Mouse (Mus musculus) CH12F3 (cell line): ENCODE data around the gene Nrm.
"Not testable (repeated sequence)": the region's sequence is repeated elsewhere in the genome, so short reads cannot be mapped to it uniquely, and the experiment has no call there.

ENCODE experiments used
- in situ Hi-C: fragments of 300-500 bp; cut with MboI; formaldehyde crosslinking; loops from 2 replicates; pipeline ENCODE4 v1.14.3; 2020; ENCODE audit warnings: low sequenced_read_pairs

The Nrm gene

DNA sequence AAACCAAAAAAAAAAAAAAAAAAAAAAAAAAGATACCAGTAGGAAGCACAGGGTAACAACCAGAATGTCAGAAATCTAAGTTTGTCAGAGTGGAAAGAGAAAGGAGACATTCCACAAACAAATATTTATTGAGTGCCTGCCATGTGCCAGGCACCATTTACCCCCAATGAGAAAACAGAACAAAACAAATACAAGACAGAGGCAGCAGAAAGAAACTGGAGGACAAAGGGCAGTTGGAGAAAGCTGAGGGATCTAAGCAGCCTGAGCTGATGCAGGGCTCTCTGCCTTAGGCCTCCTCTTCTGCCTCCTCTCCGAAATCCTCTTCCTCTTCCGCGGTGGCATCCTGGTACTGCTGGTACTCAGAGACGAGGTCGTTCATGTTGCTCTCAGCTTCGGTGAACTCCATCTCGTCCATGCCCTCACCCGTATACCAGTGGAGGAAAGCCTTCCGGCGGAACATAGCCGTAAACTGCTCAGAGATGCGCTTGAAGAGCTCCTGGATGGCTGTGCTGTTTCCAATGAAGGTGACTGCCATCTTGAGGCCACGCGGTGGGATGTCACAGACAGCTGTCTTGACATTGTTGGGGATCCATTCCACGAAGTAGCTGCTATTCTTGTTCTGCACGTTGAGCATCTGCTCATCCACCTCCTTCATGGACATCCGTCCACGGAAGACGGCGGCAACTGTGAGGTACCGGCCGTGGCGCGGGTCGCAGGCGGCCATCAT lies 26.3 kb upstream of the Nrm start:
- in situ Hi-C loops: loop anchor here (5.0 kb wide), 1 partner anchor 37 kb away; no protein-coding TSS in a partner anchor

DNA sequence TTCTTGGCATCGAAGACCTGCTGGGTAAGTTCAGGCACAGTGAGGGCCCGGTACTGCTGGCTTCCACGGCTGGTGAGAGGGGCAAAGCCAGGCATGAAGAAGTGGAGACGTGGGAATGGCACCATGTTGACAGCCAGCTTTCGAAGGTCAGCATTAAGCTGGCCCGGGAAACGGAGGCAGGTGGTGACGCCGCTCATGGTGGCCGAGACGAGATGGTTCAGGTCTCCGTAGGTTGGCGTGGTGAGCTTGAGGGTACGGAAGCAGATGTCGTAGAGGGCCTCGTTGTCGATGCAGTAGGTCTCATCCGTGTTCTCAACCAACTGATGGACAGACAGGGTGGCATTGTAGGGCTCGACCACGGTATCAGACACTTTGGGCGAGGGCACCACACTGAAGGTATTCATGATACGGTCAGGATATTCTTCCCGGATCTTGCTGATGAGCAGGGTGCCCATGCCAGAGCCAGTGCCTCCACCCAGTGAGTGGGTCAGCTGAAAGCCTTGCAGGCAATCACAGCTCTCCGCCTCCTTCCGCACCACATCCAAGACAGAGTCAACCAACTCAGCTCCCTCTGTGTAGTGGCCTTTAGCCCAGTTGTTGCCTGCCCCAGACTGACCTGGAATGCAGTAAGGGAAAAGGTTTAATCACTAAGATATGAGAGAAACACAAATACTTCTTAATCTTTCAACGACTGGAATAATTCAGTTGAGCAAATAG lies 25.5 kb upstream of the Nrm start:
- in situ Hi-C loops: no loop called here

DNA sequence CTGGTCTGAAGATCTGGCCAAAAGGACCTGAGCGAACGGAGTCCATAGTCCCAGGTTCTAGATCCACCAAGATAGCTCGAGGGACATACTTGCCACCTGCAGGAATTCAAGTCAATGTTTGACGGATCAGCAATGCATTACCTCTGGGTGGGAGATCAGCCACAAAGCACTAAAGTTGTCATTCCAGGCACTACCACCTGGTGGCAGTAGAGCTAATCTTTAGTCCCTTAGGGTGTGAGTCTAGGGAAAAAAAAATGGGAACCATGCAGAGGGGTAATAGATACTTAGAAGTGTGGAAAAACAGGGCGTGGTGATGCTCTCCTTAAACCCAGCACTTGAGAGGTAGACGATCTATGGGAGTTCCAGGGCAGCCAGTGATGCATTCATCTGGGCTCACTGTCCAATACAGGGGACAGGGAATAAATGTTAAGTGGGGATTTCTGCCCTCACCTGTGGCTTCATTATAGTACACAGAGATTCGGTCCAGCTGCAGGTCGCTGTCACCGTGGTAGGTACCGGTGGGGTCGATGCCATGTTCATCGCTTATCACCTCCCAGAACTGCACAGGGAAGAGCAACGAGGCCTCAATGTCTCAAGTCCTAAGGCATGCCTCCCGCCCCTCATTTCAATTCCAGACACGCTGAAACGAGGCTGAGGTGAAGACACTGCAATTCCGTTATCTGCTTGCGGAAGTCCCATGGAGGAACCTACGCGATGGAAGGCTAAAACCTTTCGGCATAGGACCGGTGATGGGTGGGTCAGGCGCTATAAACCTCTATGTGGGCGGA lies 24.7 kb upstream of the Nrm start:
- in situ Hi-C loops: no loop called here

DNA sequence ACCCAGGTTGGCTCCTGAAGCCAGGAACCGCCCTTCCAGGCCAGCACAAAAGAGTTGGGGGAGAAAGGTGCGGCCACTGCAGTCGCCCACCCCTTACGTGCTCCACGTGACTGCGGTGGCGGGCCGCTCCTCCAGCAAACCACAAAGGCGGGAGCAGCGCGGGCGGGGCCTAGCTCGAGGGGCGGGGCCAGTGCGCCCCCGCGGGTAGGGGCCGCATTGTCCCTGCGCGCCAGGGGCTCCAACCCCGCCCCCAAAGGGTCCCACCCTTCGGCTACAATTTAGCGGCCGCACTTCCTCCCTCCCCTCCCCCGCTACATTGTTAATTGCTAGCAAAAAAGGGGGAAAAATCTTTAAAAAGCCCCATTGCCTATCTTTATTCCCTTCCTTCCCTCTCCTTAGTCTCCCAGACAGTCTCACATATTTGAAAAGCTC lies 24.1 kb upstream of the Nrm start:
- in situ Hi-C loops: no loop called here

DNA sequence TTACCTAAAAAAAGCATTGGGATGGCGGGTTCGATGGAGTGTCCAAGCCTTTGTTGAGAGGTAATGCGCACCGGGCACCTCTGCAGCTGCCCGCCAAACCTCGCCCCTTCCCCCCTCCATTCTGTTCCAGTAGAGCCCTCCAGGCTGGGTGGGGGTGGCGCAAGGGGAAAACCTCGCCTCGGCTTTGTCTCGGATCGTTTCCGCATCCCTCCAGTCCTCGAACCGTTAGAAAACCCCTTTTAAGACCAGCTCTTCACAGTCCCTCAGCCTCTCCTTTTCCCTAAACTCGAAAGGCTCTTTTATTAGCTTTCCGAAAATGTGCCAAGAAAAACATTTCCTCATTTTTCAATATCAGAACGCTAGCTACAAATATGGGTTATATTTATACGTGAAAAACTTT lies 23.6 kb upstream of the Nrm start:
- in situ Hi-C loops: no loop called here

DNA sequence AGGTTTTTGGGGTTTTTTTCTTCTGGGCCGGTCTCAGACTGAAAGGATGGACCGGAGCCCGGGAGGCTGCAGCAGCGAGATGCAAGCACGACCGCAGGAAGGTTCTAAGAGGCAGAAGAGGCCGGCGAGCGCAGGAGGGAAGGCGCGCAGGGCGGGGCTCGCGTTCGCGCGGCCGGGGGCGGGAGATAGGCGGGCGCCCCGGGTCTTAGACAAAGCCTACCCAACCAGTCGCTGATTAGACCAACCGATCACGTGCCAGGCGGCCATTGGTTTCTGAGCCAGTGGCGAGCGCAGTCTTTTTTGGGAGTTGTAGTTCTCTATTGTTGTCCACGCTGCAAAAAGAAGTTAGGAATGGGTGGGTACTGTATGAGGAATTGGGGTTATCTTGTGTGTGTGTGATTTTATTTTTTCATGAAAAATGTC lies 23.0 kb upstream of the Nrm start, which contains the start of gene Tubb5:
TSS of gene Tubb5 (minus strand) at position 185 of the 423 bp plus-strand sequence.
- in situ Hi-C loops: no loop called here

DNA sequence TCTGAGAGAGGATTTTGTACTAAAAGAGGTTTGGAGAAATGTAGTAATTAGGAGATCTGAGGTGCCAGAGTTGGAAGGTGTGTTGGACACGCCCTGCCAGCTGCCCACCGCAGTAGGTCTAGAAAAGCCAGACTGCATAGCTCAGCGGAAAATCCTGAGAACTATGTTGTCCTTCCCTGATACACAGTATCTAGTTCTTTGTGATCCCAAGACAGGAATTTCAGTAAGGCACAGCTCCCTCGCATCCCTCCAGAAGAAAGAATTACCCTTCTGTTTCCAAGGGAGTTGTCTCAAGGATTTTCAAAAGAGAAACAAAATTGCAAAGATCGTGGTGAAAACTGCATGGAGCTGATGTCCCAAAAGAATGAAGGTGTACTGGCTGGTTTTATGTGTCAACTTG lies 22.5 kb upstream of the Nrm start:
- in situ Hi-C loops: no loop called here

DNA sequence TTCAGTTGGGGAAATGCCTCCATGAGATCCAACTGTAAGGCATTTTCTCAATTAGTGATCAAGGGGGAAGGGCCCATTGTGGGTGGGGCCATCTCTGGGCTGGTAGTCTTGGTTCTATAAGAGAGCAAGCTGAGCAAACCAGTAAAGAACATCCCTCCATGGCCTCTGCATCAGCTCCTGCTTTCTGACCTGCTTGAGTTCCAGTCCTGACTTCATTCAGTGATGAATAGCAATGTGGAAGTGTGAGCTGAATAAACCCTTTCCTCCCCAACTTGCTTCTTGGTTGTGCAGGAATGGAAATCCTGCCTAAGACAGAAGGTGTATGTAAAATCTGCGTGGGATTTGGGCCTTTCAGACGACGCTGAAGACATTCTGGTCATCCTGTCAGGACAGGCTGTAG lies 22.1 kb upstream of the Nrm start:
- in situ Hi-C loops: not testable (repeated sequence)

DNA sequence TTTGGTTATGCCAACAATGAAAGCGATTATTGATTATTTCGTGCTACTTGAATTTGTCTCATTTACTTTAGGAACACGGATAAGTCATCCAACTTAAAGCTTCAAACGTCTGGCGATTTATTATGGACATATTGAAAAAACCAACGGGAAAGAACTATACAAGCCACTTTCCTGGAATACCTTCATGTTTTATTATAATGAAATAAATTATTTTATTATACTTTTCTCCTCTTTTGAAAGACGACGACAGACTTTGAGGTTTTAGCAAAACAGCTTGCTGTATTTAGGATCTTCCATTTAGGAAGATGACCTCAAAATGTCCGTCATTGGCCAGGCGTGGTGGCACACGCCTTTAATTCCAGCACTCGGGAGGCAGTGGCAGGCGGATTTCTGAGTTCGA lies 20.6 kb upstream of the Nrm start:
- in situ Hi-C loops: no loop called here

DNA sequence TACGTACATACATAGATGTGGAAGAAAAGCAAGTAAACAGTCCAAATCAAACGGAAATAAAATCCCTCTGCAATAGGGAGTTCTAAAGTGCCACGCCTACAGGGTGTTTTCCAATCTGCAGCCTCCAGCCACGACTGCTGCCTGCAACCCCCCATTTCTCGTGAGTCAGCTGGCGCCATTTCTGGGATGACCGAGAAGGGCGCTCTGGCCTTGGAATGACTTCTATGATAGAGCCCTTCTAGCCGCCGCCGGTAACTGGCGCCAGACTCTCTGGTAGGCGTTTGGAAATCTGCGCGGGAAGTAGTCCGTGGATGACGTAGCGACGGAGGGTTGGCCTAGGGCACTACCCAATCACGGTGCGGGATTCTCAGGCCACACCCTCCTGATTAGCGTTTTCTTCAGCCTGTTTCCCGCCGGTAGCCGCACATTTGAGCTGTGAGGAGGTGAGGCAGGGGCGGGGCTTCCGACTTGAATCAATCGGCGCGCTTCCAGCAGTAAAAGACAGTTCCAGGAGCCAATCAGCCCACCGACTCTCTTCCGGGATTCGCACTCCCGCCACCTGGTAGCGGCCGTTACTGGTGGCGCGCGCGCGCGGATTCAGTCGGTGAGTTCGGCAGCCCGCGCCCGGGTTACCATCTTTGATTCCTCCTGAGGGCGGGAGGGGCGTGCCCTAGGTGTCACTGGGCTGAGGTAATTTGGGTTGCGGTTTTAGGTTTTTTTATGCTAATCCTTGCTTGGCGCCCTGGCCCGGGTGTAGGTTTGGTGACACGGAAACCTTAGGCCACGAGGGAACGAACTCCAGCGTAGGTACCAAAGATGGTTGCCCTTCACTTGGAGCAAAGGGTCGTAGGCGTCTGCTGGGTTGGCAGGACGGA lies 19.8 kb upstream of the Nrm start, which contains the start of gene Mdc1:
TSS of gene Mdc1 (plus strand) at position 440 of the 875 bp plus-strand sequence.
- in situ Hi-C loops: no loop called here

DNA sequence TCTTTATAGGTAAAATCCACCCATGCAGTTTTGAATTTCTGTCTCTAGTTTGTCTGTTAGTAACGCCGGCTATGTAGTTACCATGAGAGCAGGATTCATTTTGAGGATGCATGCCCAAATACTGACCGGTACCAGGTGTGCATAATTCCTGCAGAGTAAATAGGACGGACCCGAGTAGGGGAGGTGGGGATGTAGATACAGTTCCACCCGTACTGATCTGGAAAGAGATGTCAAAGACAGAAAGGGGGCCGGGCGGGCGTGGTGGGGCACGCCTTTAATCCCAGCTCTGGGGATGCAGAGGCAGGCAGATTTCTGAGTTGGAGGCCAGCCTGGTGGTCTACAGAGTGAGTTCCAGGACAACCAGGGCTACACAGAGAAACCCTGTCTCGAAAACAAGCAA lies 19.1 kb upstream of the Nrm start:
- in situ Hi-C loops: no loop called here

DNA sequence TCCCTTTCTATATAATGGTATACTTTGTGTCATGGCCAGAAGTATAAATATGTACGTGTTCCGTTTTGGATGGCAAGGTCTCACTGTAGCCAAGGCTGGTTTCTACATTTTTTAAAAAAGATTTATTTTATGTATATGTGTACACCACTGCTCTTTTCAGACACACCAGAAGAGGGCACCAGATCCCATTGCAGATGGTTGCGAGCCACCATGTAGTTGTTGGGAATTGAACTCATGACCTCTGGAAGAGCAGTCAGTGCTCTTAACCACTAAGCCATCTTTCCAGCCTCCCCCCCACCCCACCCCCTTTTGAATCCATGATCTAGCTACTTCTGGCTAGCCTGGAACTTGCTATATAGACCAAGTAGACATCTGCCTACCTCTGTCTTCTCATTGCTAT lies 17.6 kb upstream of the Nrm start:
- in situ Hi-C loops: no loop called here

DNA sequence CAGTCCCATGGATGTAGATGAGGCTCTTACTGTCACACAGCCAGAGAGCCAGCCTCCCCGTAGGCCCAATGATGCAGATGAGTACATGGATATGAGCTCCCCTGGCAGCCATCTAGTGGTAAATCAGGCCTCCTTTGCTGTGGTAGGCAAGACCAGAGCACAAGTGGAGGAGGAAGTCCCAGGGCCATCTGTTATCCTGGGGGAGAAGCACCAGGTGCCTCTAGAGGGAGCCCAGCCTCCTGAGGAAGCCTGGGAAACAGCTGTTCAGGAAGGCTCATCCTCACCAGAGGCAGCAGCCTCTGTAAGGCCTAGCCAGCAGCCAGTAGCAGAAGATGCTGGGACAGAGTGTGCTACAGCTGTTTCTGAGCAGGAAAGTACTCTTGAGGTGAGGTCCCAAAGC lies 13.0 kb upstream of the Nrm start:
- in situ Hi-C loops: no loop called here

DNA sequence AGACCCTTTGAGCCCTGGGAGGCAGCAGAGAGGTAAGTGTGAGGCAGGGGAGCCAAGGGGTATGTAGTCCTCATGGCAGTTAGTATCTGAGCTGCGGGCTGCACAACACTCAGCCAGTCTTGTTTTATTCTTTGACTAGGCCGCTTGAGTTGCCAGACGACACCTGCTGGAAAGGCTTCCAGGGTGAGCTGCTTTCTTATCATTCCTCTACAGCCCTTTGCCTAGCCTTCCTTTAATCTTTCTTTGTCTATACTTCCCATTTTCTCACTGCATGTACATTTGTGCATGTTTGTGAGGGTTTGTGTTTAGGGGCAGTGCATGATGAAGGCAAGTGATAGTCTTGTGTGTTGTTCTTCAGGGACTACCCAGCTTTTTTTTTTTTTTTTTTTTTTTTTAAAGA lies 10.1 kb upstream of the Nrm start:
- in situ Hi-C loops: no loop called here

DNA sequence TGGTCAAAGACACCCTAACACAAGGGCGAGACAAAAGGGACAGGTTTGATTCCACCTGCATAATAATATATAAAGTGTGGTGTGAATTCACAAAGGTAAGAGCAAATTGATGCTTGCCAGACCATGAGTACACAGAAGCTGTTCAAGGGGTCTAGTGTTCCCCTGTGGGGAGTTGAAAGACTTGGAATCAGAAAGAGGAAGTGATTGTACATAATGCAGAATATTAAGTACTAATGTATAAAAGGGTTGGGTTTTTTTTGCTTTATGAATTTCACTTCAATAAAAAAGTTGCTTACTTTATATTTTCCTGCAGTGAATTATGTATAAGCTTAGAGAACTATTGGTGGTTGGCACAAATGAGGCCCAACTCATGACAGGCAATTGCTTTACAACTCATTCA lies 1.7 kb upstream of the Nrm start:
- in situ Hi-C loops: no loop called here

DNA sequence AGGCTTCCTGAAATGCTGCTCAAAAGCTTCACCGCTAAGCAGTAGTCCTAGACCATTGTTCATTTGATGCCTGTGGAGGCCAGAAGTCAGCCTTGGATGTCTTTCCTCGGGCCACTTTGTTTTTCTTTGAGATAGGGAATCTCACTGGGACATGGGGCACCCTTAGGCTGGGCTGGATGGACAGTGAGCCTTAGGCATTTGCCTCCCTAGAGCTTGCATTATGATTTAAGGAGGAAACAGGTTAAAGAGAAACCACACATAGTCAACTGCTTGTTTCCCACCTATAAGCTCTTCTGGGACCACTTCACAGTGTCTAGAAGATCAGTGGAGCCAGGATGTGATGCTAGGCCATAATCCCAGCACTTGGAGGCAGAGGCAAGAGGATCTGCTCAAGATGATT lies 1.3 kb upstream of the Nrm start:
- in situ Hi-C loops: no loop called here

DNA sequence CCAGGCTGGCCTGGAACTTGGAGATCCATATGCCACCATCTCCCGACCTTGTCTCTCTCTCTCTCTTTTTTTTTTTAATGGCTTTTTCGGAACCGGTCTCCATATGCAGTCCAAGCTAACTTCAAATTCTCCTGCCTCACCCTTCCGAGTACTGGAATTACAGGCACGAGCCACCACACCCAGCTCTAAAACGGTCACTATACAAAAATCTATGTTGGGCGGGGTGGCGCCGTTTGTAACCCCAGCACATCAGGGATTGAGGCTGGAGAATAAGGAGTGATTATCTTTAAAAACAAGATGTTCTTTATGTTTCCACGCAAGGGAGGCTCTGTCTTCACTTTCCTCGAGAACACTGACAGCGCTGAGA lies 304 bp upstream of the Nrm start:
- in situ Hi-C loops: no loop called here

DNA sequence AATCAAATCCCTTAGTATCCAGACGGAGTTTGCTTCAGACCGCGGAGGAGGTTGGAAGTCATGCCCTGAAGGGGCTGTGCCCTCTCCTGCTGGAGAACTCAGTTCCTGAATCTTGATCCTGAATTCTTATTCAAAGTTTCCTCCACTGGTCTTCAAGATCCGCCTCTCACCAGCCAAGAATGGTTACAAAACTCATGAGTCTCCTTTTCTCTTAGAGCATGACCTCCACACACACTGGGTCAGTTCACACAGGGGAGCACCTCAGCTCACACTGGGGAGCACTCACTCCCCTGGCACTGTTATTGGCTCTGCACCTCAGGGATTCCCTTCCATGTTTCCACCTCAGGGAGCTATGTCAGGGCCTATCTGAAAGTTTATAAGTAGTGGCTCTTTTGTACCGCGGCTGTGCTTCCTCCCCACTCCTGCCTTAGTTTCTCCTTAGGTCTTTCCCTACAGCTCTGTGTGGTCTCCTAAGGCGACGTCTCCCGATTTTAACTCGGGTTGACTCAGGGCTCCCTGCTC lies 3.8 kb downstream of the Nrm start:
- in situ Hi-C loops: no loop called here

DNA sequence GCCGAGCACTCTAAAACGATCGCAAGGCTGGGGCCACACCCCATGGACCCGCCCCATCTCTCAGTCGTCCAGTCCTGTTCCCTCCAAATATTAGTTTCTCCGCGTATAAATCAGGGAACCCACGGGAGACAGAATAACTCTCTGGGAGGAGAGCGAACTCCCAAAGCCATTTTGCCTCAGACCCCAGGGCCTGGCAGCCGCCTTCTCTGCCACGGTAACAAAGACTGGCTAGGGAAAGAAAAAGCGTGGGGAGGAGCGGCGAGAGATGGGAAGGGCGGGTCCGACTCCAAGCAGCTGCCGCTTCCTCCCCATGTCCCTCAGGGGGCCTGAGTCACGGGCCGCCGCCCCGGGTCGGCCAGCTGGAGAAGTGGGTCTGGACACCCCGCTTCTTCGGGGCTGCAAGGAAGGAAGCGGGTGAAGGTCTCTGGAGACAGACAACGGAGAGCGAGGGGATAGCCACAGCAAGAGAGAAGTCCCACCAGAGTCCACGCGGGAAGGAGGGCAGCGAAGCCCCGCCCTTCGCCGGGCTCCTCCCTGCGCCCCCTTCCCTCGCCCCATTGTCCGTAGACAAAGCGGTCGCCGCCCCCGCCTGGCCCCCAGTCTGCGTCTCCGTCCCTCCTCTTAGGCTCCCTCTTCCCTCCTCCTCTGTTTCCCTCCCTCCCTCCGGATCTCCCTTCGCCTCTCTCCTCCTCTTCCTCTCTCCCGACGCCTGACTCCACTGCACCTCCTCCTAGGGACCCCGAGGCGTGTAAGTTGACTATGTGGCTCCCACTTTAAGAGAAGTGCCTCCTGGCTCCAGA lies 4.6 kb downstream of the Nrm start, which contains the start of gene Ppp1r18:
TSS of gene Ppp1r18 (plus strand) at position 113 of the 800 bp plus-strand sequence.
- in situ Hi-C loops: no loop called here
